Mouse (Mus musculus): ENCODE data around the gene Sstr3. TPM values are rescaled to one million over a fixed set of nuclear protein-coding genes. Genes with fewer than 3 reads are reported as not detected.

Sstr3 gene
- polyA plus RNA-seq, 1 experiment from 2014 or later: 0.36 TPM

GRCm38 (mm10) chr15:78585404-78585803 is 40.9 kb upstream of the Sstr3 start:
- no peak overlapping the region for H3K9ac ChIP-seq (replicated peaks; ENCODE audit: low read length)
- no peak overlapping the region for H3K27ac ChIP-seq (ENCODE audit: low read length)
- no peak overlapping the region for H3K4me3 ChIP-seq (ENCODE audit: low read length)
- no peaks in the 10 kb centered on the region for H3K27me3 ChIP-seq (ENCODE audit: insufficient read depth, low read length)
- H3K4me1 ChIP-seq (ENCODE audit: insufficient read depth, low read length): peaks cover 10% of the 10 kb centered on the region
- 87% methylated on average over 7 of the region's 7 CpGs for WGBS
- ATAC-seq (ENCODE audit: low FRiP score, low TSS enrichment): no peak
- no peaks in the 10 kb centered on the region for H3K36me3 ChIP-seq (ENCODE audit: insufficient read depth, low read length)
- H3K4me2 ChIP-seq (replicated peaks; ENCODE audit: low read depth, low read length): no peak overlapping the region
- peaks cover 6% of the 10 kb centered on the region; the same call in 1 of the 2 replicates for H3K9me3 ChIP-seq (ENCODE audit: low read length)

- no peak overlapping the region for H3K4me3 ChIP-seq (ENCODE audit: low read length)
- ATAC-seq (ENCODE audit: low FRiP score, low TSS enrichment): no peak
- WGBS: 31% methylated on average over 11 of the region's 11 CpGs
Measured at GRCm38 (mm10) chr15:78583352-78583751, 38.9 kb upstream of the Sstr3 start.

DNA sequence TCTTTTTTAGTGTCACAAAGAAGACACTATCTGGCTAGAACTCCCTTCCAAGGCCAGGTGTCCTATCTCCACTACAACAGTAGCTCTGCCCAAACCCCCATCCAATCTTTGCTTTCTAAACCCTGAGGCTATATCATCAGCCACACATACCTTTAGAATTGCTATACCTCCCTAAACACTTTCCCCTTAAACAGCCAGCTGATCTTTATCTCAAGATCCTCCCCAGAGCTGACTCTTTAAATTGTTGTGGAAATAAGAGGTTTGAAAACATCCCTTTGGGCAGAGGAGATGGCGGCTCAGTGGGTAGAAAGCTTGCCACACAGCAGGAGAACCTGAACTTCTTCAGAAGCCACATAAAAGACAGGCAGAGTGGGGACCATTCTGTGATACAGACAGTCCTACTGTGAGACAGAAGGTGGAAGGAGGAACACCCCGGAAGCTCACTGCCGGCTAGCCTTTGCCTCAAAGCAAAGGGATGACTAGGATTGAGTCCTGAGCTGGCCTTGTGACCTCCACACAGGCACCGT is 31.9 kb upstream of the Sstr3 start:
- Histone ChIP-seq H3K4me2 (replicated peaks; ENCODE audit: low read depth, low read length) (no peak overlapping the region), H3K4me3 (ENCODE audit: low read length) (no peak overlapping the region), H3K9ac (replicated peaks; ENCODE audit: low read length) (no peak overlapping the region), H3K27ac (ENCODE audit: low read length) (no peak overlapping the region), H3K36me3 (ENCODE audit: insufficient read depth, low read length) (no peaks in the 10 kb centered on the region), H3K9me3 (ENCODE audit: low read length) (no peaks in the 10 kb centered on the region), H3K4me1 (ENCODE audit: insufficient read depth, low read length) (peaks cover 19% of the 10 kb centered on the region), H3K27me3 (ENCODE audit: insufficient read depth, low read length) (no peaks in the 10 kb centered on the region)
- WGBS: 70% methylated on average over 4 of the region's 4 CpGs
- no peak for ATAC-seq (ENCODE audit: low FRiP score, low TSS enrichment)

More at GRCm38 (mm10) chr15:78583352-78583751, 38.9 kb upstream of the Sstr3 start:
- H3K27me3 ChIP-seq (ENCODE audit: insufficient read depth, low read length): no peaks in the 10 kb centered on the region
- no peak overlapping the region for H3K9ac ChIP-seq (replicated peaks; ENCODE audit: low read length)
- H3K36me3 ChIP-seq (ENCODE audit: insufficient read depth, low read length): no peaks in the 10 kb centered on the region
- peaks cover 20% of the 10 kb centered on the region for H3K4me1 ChIP-seq (ENCODE audit: insufficient read depth, low read length)
- no peak overlapping the region for H3K27ac ChIP-seq (ENCODE audit: low read length)
- peaks cover 6% of the 10 kb centered on the region; the same call in 1 of the 2 replicates for H3K9me3 ChIP-seq (ENCODE audit: low read length)
- no peak overlapping the region for H3K4me2 ChIP-seq (replicated peaks; ENCODE audit: low read depth, low read length)

GRCm38 (mm10) chr15:78572658-78573397 is 28.3 kb upstream of the Sstr3 start, which contains the start of gene Rac2:
TSS of gene Rac2 (minus strand) at chr15:78572783.
- Histone ChIP-seq H3K9me3 (ENCODE audit: low read length) (no peaks in the 10 kb centered on the region), H3K4me1 (ENCODE audit: insufficient read depth, low read length) (no peaks in the 10 kb centered on the region), H3K27me3 (ENCODE audit: insufficient read depth, low read length) (no peaks in the 10 kb centered on the region), H3K36me3 (ENCODE audit: insufficient read depth, low read length) (no peaks in the 10 kb centered on the region), H3K9ac (replicated peaks; ENCODE audit: low read length) (no peak within 1 kb of the TSS), H3K4me3 (ENCODE audit: low read length) (no peak within 1 kb of the TSS), H3K4me2 (replicated peaks; ENCODE audit: low read depth, low read length) (no peak within 1 kb of the TSS), H3K27ac (ENCODE audit: low read length) (no peak within 1 kb of the TSS)
- 81% methylated on average over 8 of the region's 8 CpGs for WGBS
- no peak for ATAC-seq (ENCODE audit: low FRiP score, low TSS enrichment)

DNA sequence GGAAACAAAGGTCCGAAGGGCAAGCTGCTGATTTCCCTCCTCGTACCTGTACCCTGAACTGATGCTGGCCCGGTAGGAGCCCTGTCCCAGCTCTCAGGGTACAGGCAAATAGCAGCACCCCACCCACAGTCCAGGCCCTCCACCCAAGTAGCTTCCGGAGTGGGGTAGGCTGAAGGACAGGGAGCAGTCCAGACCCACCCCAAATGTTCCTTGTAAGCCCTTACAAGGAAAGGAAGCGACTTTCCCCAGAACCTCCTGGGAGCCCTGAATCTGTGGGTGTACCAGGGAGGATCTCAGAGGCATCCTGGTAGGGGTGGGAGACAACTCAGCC is 27.8 kb upstream of the Sstr3 start:
- Histone ChIP-seq H3K27ac (ENCODE audit: low read length) (no peak overlapping the region), H3K9ac (replicated peaks; ENCODE audit: low read length) (no peak overlapping the region), H3K4me2 (replicated peaks; ENCODE audit: low read depth, low read length) (no peak overlapping the region), H3K27me3 (ENCODE audit: insufficient read depth, low read length) (no peaks in the 10 kb centered on the region), H3K36me3 (ENCODE audit: insufficient read depth, low read length) (no peaks in the 10 kb centered on the region), H3K4me1 (ENCODE audit: insufficient read depth, low read length) (no peaks in the 10 kb centered on the region), H3K9me3 (ENCODE audit: low read length) (no peaks in the 10 kb centered on the region), H3K4me3 (ENCODE audit: low read length) (no peak overlapping the region)
- no peak for ATAC-seq (ENCODE audit: low FRiP score, low TSS enrichment)
- 86% methylated on average over 5 of the region's 5 CpGs for WGBS

- Histone ChIP-seq H3K4me2 (replicated peaks; ENCODE audit: low read depth, low read length) (no peak overlapping the region), H3K9me3 (ENCODE audit: low read length) (no peaks in the 10 kb centered on the region), H3K36me3 (ENCODE audit: insufficient read depth, low read length) (no peaks in the 10 kb centered on the region), H3K9ac (replicated peaks; ENCODE audit: low read length) (no peak overlapping the region), H3K27ac (ENCODE audit: low read length) (no peak overlapping the region), H3K4me1 (ENCODE audit: insufficient read depth, low read length) (no peaks in the 10 kb centered on the region), H3K27me3 (ENCODE audit: insufficient read depth, low read length) (no peaks in the 10 kb centered on the region), H3K4me3 (ENCODE audit: low read length) (no peak overlapping the region)
- 50% methylated on average over 16 of the region's 16 CpGs for WGBS
- ATAC-seq (ENCODE audit: low FRiP score, low TSS enrichment): no peak
Measured at GRCm38 (mm10) chr15:78571554-78572269, 27.2 kb upstream of the Sstr3 start.

GRCm38 (mm10) chr15:78570170-78570569 is 25.7 kb upstream of the Sstr3 start:
- Histone ChIP-seq H3K9ac (replicated peaks; ENCODE audit: low read length) (no peak overlapping the region), H3K4me2 (replicated peaks; ENCODE audit: low read depth, low read length) (no peak overlapping the region), H3K27ac (ENCODE audit: low read length) (no peak overlapping the region), H3K4me3 (ENCODE audit: low read length) (no peak overlapping the region), H3K4me1 (ENCODE audit: insufficient read depth, low read length) (no peaks in the 10 kb centered on the region), H3K36me3 (ENCODE audit: insufficient read depth, low read length) (no peaks in the 10 kb centered on the region), H3K27me3 (ENCODE audit: insufficient read depth, low read length) (no peaks in the 10 kb centered on the region), H3K9me3 (ENCODE audit: low read length) (no peaks in the 10 kb centered on the region)
- 92% methylated on average over 5 of the region's 5 CpGs for WGBS
- ATAC-seq (ENCODE audit: low FRiP score, low TSS enrichment): no peak

GRCm38 (mm10) chr15:78567608-78568120 is 23.2 kb upstream of the Sstr3 start:
- H3K27ac ChIP-seq (ENCODE audit: low read length): no peak overlapping the region
- H3K27me3 ChIP-seq (ENCODE audit: insufficient read depth, low read length): no peaks in the 10 kb centered on the region
- H3K4me3 ChIP-seq (ENCODE audit: low read length): no peak overlapping the region
- no peaks in the 10 kb centered on the region for H3K36me3 ChIP-seq (ENCODE audit: insufficient read depth, low read length)
- H3K9ac ChIP-seq (replicated peaks; ENCODE audit: low read length): no peak overlapping the region
- no peaks in the 10 kb centered on the region for H3K9me3 ChIP-seq (ENCODE audit: low read length)
- no peaks in the 10 kb centered on the region for H3K4me1 ChIP-seq (ENCODE audit: insufficient read depth, low read length)
- no peak overlapping the region for H3K4me2 ChIP-seq (replicated peaks; ENCODE audit: low read depth, low read length)
- no peak for ATAC-seq (ENCODE audit: low FRiP score, low TSS enrichment)
- WGBS: 72% methylated on average over 9 of the region's 9 CpGs

DNA sequence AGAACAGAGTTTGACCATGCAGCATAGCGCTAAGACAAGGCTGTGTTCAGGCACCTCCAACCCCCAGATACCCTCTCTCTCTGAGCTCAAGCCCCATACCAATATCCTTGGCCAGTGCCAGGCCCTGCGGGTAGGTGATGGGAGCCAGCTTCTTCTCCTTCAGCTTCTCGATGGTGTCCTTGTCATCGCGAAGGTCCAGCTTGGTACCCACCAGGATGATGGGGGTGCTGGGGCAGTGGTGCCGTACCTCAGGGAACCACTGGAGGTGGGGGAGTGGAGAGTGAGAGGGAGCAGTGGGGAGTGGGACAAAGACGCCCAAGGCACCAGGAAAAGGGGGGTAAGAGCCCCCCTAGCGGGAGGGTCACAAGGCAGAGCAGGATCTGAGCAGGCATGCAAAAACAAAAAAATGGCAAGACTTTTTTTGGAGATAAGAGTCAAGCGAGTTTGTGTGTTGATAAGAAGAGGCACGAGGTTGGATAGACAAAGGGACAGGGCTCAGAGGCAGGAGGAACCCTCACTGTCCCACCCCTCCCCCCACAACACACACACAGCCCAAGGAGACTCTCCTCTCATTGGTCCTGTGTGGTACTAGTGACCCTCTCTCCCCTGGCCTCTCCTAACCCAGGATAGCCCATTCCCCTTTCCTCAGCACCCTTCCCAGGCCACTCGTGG is 20.4 kb upstream of the Sstr3 start:
- no peak for ATAC-seq (ENCODE audit: low FRiP score, low TSS enrichment)
- Histone ChIP-seq H3K9me3 (ENCODE audit: low read length) (no peaks in the 10 kb centered on the region), H3K27ac (ENCODE audit: low read length) (no peak overlapping the region), H3K4me2 (replicated peaks; ENCODE audit: low read depth, low read length) (no peak overlapping the region), H3K9ac (replicated peaks; ENCODE audit: low read length) (no peak overlapping the region), H3K4me1 (ENCODE audit: insufficient read depth, low read length) (no peaks in the 10 kb centered on the region), H3K27me3 (ENCODE audit: insufficient read depth, low read length) (no peaks in the 10 kb centered on the region), H3K36me3 (ENCODE audit: insufficient read depth, low read length) (no peaks in the 10 kb centered on the region), H3K4me3 (ENCODE audit: low read length) (no peak overlapping the region)
- 73% methylated on average over 11 of the region's 11 CpGs for WGBS

Data from kidney, embryonic 16.5 days (tissue).